In genomic region chr7:130808694-130809093, GRCm38 (mm10) we compare ENCODE assay signal across 22 mouse cellular contexts. TPM values are rescaled to one million over a fixed set of nuclear protein-coding genes. Genes with fewer than 3 reads are reported as not detected.
A peak's percentile ranks its signal among the peaks of the same experiment; 100 is the strongest.
DNase-seq lines count a peak whose midpoint lies in the region; ATAC-seq and TF ChIP-seq lines count a peak whose summit lies in the region.
"Had no signal": no experiment of that assay in that cellular context is flagged by ENCODE, and none has a peak within 500 bp of the region (broad histone marks: within the 10 kb centered on the region; RNA-seq: fewer than 3 reads in every experiment).

No protein-coding gene starts in this region.

- no peaks in the 10 kb centered on the region for H3K27me3 ChIP-seq in lung, embryonic 14.5 days (ENCODE audit: insufficient read depth, low read length)
- H3K27me3 ChIP-seq in lung, postnatal 0 days (replicated peaks; ENCODE audit: insufficient read depth, low read length) = no peaks in the 10 kb centered on the region
- H3K27me3 ChIP-seq in small intestine, adult 2 months (ENCODE audit: control insufficient read depth, insufficient read depth, low read length) = 0 out of 2 replicates have a peak, but pooled peaks cover 2% of the 10 kb centered on the region
- no peaks in the 10 kb centered on the region for H3K27me3 ChIP-seq in kidney, embryonic 16.5 days (ENCODE audit: insufficient read depth, low read length)
- H3K27me3 ChIP-seq: embryonic facial prominence, embryonic 15.5 days; forebrain, embryonic 15.5 days; heart, embryonic 15.5 days; hindbrain, embryonic 13.5 days had no signal

- no peaks in the 10 kb centered on the region for H3K4me1 ChIP-seq in lung, embryonic 14.5 days (ENCODE audit: insufficient read depth)
- peaks cover 4% of the 10 kb centered on the region; the same call in 1 of the 2 replicates for H3K4me1 ChIP-seq in lung, postnatal 0 days (ENCODE audit: insufficient read depth, low read depth, low read length)
- H3K4me1 ChIP-seq in small intestine, adult 2 months (ENCODE audit: control insufficient read depth, insufficient read depth, insufficient read length, low read length) = peaks cover 8% of the 10 kb centered on the region; the same call in 1 of the 2 replicates
- peaks cover 7% of the 10 kb centered on the region; the same call in 1 of the 2 replicates for H3K4me1 ChIP-seq in kidney, embryonic 16.5 days (ENCODE audit: insufficient read depth, low read length)
- H3K4me1 ChIP-seq: forebrain, embryonic 15.5 days; hindbrain, embryonic 13.5 days had no signal

- no peak overlapping the region for H3K27ac ChIP-seq in lung, embryonic 14.5 days (ENCODE audit: low read depth)
- no peak overlapping the region for H3K27ac ChIP-seq in lung, postnatal 0 days (ENCODE audit: low read length)
- H3K27ac ChIP-seq in small intestine, adult 2 months (ENCODE audit: insufficient read depth, low read depth, low read length) = peak overlapping the region; percentile 1; the same call in 1 of the 2 replicates
- no peak overlapping the region for H3K27ac ChIP-seq in kidney, embryonic 16.5 days (ENCODE audit: low read length)
- H3K27ac ChIP-seq: embryonic facial prominence, embryonic 15.5 days; forebrain, embryonic 15.5 days; heart, adult 2 months; heart, embryonic 15.5 days; hindbrain, embryonic 13.5 days had no signal

- TF ChIP-seq EP300 in lung, postnatal 0 days (IDR thresholded peaks at IDR 0.05) = 0 out of 2 replicates have a peak, but pooled peaks have one; percentile 54

- no peak overlapping the region for H3K9ac ChIP-seq in lung, embryonic 14.5 days
- no peak overlapping the region for H3K9ac ChIP-seq in lung, postnatal 0 days (replicated peaks; ENCODE audit: low read depth)
- H3K9ac ChIP-seq in kidney, embryonic 16.5 days (replicated peaks; ENCODE audit: low read length) = no peak overlapping the region
- H3K9ac ChIP-seq: embryonic facial prominence, embryonic 15.5 days; forebrain, embryonic 15.5 days; heart, embryonic 15.5 days; hindbrain, embryonic 13.5 days had no signal

- H3K4me3 ChIP-seq in lung, embryonic 14.5 days (ENCODE audit: low read depth, low read length) = no peak overlapping the region
- no peak overlapping the region for H3K4me3 ChIP-seq in lung, postnatal 0 days (ENCODE audit: low read depth, low read length)
- no peak overlapping the region for H3K4me3 ChIP-seq in small intestine, adult 2 months (ENCODE audit: low read depth, low read length)
- no peak overlapping the region for H3K4me3 ChIP-seq in kidney, embryonic 16.5 days (ENCODE audit: low read length)
- H3K4me3 ChIP-seq: embryonic facial prominence, embryonic 15.5 days; erythroblast, embryonic 14.5 days; forebrain, embryonic 15.5 days; heart, adult 2 months; heart, embryonic 15.5 days; hindbrain, embryonic 13.5 days had no signal

- H3K4me2 ChIP-seq in lung, embryonic 14.5 days = no peak overlapping the region
- H3K4me2 ChIP-seq in lung, postnatal 0 days (replicated peaks; ENCODE audit: low read depth, low read length) = no peak overlapping the region
- H3K4me2 ChIP-seq in kidney, embryonic 16.5 days (replicated peaks; ENCODE audit: low read depth, low read length) = no peak overlapping the region
- H3K4me2 ChIP-seq: embryonic facial prominence, embryonic 15.5 days; forebrain, embryonic 15.5 days; heart, embryonic 11.5 days; heart, embryonic 15.5 days; hindbrain, embryonic 13.5 days had no signal

- TF ChIP-seq POLR2A in small intestine, adult 2 months (IDR thresholded peaks at IDR 0.05; ENCODE audit: low read depth, low read length) = no peak

- ATAC-seq in lung, embryonic 14.5 days (ENCODE audit: insufficient read depth) = 0 out of 2 replicates have a peak, but pooled peaks have one; percentile 35
- ATAC-seq in lung, postnatal 0 days = 0 out of 2 replicates have a peak, but pooled peaks have one; percentile 21
- ATAC-seq in erythroid progenitor cell, adult 5-6 weeks (replicated peaks; ENCODE audit: low FRiP score, poor library complexity, severe bottlenecking) = no peak
- ATAC-seq in kidney, embryonic 16.5 days (ENCODE audit: low FRiP score, low TSS enrichment) = no peak
- ATAC-seq: forebrain, embryonic 15.5 days had no signal

- no peak for TF ChIP-seq CTCF in lung, embryonic 14.5 days (IDR thresholded peaks at IDR 0.05; ENCODE audit: low read depth)
- TF ChIP-seq CTCF in lung, postnatal 0 days (IDR thresholded peaks at IDR 0.05) = no peak
- no peak for TF ChIP-seq CTCF in small intestine, adult 2 months (IDR thresholded peaks at IDR 0.05; ENCODE audit: extremely low read depth, insufficient read length, insufficient replicate concordance, low read depth, low read length)

- H3K9me3 ChIP-seq in lung, embryonic 14.5 days (ENCODE audit: low read depth, low read length) = no peaks in the 10 kb centered on the region
- H3K9me3 ChIP-seq in lung, postnatal 0 days (ENCODE audit: low read length) = no peaks in the 10 kb centered on the region
- no peaks in the 10 kb centered on the region for H3K9me3 ChIP-seq in kidney, embryonic 16.5 days (ENCODE audit: low read length)
- H3K9me3 ChIP-seq: embryonic facial prominence, embryonic 15.5 days; forebrain, embryonic 15.5 days; heart, embryonic 15.5 days; hindbrain, embryonic 13.5 days had no signal

- WGBS in lung, embryonic 14.5 days = 6% methylated on average over 6 of the region's 6 CpGs
- WGBS in lung, postnatal 0 days = 9% methylated on average over 6 of the region's 6 CpGs
- WGBS in small intestine, adult 2 months = 19% methylated on average over 6 of the region's 6 CpGs
- 41% methylated on average over 6 of the region's 6 CpGs for WGBS in kidney, embryonic 16.5 days

- peak; percentile 52 for DNase-seq in lung, embryonic 14.5 days
- DNase-seq in lung, postnatal 4 days = no peak
- no peak for DNase-seq in lung, postnatal 0 days (ENCODE audit: low spot score)
- DNase-seq in lung, postnatal 10 days = peak; percentile 49
- DNase-seq: adrenal gland, adult 2 months; adrenal gland, postnatal 25 days; cerebellum, adult 18-20 months; cerebellum, adult 9-11 months; cerebellum, postnatal 36 days; gastrocnemius, postnatal 10 days; heart, adult 2 months; heart, postnatal 14 days had no signal

- H3K36me3 ChIP-seq in lung, embryonic 14.5 days (ENCODE audit: insufficient read depth) = no peaks in the 10 kb centered on the region
- no peaks in the 10 kb centered on the region for H3K36me3 ChIP-seq in lung, postnatal 0 days (ENCODE audit: insufficient read depth, low read length)
- H3K36me3 ChIP-seq in small intestine, adult 2 months (ENCODE audit: control insufficient read depth, insufficient read depth, low read length) = no peaks in the 10 kb centered on the region
- no peaks in the 10 kb centered on the region for H3K36me3 ChIP-seq in kidney, embryonic 16.5 days (ENCODE audit: insufficient read depth, low read length)
- H3K36me3 ChIP-seq: embryonic facial prominence, embryonic 15.5 days; forebrain, embryonic 15.5 days; heart, embryonic 15.5 days; hindbrain, embryonic 13.5 days had no signal

RNA-seq across cellular contexts. Expression of gene Btbd16, which starts 34.8 kb away (rescaled TPM):
- polyA plus RNA-seq in lung, embryonic 14.5 days (2014; fragmentation: Nextera tagmentation; extraction: Ambion mirVana) = not detected in 2 replicates
- 0.08 TPM in 1 of 2 replicates, not detected in the other for polyA plus RNA-seq in lung, postnatal 0 days (2015; fragmentation: Nextera tagmentation; extraction: Ambion mirVana)
- 0.10 TPM in 1 of 2 replicates, not detected in the other for polyA plus RNA-seq in small intestine, adult 2 months (2012; rRNA removed)
- total RNA-seq in erythroid progenitor cell, adult 5-6 weeks (2015; ENCODE audit: low replicate concordance) = not detected in 2 replicates
- not detected in 2 replicates for total RNA-seq in erythroid progenitor cell, adult 5-6 weeks (2017; ENCODE audit: low replicate concordance)
- polyA plus RNA-seq in kidney, embryonic 16.5 days (2015; fragmentation: Nextera tagmentation; extraction: Ambion mirVana) = 0.17 TPM in 1 of 2 replicates, not detected in the other
- total RNA-seq: adrenal gland, adult 2 months; adrenal gland, postnatal 25 days; heart, adult 2 months had no signal
- polyA plus RNA-seq: adrenal gland, adult 2 months; embryonic facial prominence, embryonic 15.5 days; erythroblast, embryonic 14.5 days; forebrain, embryonic 11.5 days; forebrain, embryonic 15.5 days; heart, embryonic 11.5 days had no signal

RNA-seq across cellular contexts. Expression of gene Plekha1, which starts 56.9 kb away (rescaled TPM):
- polyA plus RNA-seq in lung, embryonic 14.5 days (2014; fragmentation: Nextera tagmentation; extraction: Ambion mirVana) = 52.4 and 56.2 TPM in 2 replicates
- polyA plus RNA-seq in lung, postnatal 0 days (2015; fragmentation: Nextera tagmentation; extraction: Ambion mirVana) = 74.5 and 83.9 TPM in 2 replicates
- polyA plus RNA-seq in small intestine, adult 2 months (2012; rRNA removed) = 12.0 and 63.7 TPM in 2 replicates
- 2.9 TPM in 2 replicates for total RNA-seq in erythroid progenitor cell, adult 5-6 weeks (2015; ENCODE audit: low replicate concordance)
- total RNA-seq in erythroid progenitor cell, adult 5-6 weeks (2017; ENCODE audit: low replicate concordance) = 1.9 and 3.4 TPM in 2 replicates
- polyA plus RNA-seq in kidney, embryonic 16.5 days (2015; fragmentation: Nextera tagmentation; extraction: Ambion mirVana) = 91.6 and 101 TPM in 2 replicates
- polyA plus RNA-seq: erythroblast, embryonic 14.5 days had no signal

Comparison
In these comparisons a context has a peak if more than half of its experiments do, and no peak if none do; other contexts are left out.
1. DNase-seq: peak in lung, embryonic 14.5 days (single experiment) and lung, postnatal 10 days (single experiment); none in lung, postnatal 4 days (0 of 2) and lung, postnatal 0 days (single experiment).
2. ATAC-seq: peak in lung, embryonic 14.5 days (single experiment) and lung, postnatal 0 days (single experiment); none in erythroid progenitor cell, adult 5-6 weeks (single experiment) and kidney, embryonic 16.5 days (single experiment).